9 mouse cellular contexts compared by ENCODE assay signal in the genomic region with DNA sequence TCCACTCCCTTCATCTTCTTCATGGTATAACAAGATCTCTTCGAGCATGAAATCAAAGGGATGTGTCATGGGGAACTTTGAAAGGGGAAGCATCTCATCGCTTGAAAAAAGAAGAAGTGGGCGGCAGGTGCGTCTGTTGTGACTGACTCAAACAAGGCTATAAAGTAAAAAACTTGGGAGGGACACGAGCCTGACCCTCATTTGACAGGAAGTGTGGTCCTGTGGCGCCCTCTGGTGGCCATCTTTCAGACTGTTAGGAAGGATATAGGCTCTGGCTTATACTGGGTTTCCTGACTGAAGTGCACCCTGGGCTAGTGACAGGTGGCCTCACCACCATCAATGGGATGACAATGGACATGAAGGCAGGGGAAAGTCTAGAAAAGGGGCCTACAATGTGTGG. TPM values are rescaled to one million over a fixed set of nuclear protein-coding genes. Genes with fewer than 3 reads are reported as not detected.
DNase-seq lines count a peak whose midpoint lies in the region; ATAC-seq and TF ChIP-seq lines count a peak whose summit lies in the region.
"Had no signal": no experiment of that assay in that cellular context is flagged by ENCODE, and none has a peak within 500 bp of the region (broad histone marks: within the 10 kb centered on the region; RNA-seq: fewer than 3 reads in every experiment).

No protein-coding gene starts in this region.

- no peaks in the 10 kb centered on the region for H3K9me3 ChIP-seq in lung, embryonic 14.5 days (ENCODE audit: low read depth, low read length)

- 12% methylated on average over 6 of the region's 6 CpGs for WGBS in lung, embryonic 14.5 days

- no peak overlapping the region for H3ac ChIP-seq in C2C12 (ENCODE audit: control insufficient read depth, insufficient read length, low read depth)

- no peaks in the 10 kb centered on the region for H3K79me2 ChIP-seq in C2C12 (ENCODE audit: control insufficient read depth, insufficient read depth)

- H3K36me3 ChIP-seq in C2C12 (ENCODE audit: control insufficient read depth, insufficient read depth): no peaks in the 10 kb centered on the region
- H3K36me3 ChIP-seq in lung, embryonic 14.5 days (ENCODE audit: insufficient read depth): no peaks in the 10 kb centered on the region

- no peaks in the 10 kb centered on the region for H3K4me1 ChIP-seq in lung, embryonic 14.5 days (ENCODE audit: insufficient read depth)

- H3K79me3 ChIP-seq in C2C12 (ENCODE audit: low read depth): no peaks in the 10 kb centered on the region

- H3K27ac ChIP-seq in lung, embryonic 14.5 days (ENCODE audit: low read depth): no peak overlapping the region

- TF ChIP-seq CTCF in C2C12 (IDR thresholded peaks at IDR 0.05; ENCODE audit: control insufficient read depth, insufficient read depth, insufficient read length): peak; percentile 76
- peak; percentile 91 for TF ChIP-seq CTCF in lung, embryonic 14.5 days (IDR thresholded peaks at IDR 0.05; ENCODE audit: low read depth)

- H3K27me3 ChIP-seq in C2C12 (ENCODE audit: control insufficient read depth, insufficient read depth, insufficient read length): no peaks in the 10 kb centered on the region
- H3K27me3 ChIP-seq in lung, embryonic 14.5 days (ENCODE audit: insufficient read depth, low read length): peaks cover 9% of the 10 kb centered on the region; the same call in 1 of the 2 replicates

- no peak overlapping the region for H3K4me2 ChIP-seq in lung, embryonic 14.5 days

- DNase-seq in cerebellum, postnatal 36 days: peak; percentile 81 to 87
- peak; percentile 95 to 96 for DNase-seq in kidney, postnatal 4 days
- peak; percentile 91 for DNase-seq in lung, embryonic 14.5 days
- DNase-seq in retina, adult 2 months (ENCODE audit: low read depth, low spot score): peak; percentile 40
- peak; percentile 60 to 70 for DNase-seq in thymus, postnatal 36 days

- no peak overlapping the region for H3K9ac ChIP-seq in lung, embryonic 14.5 days

- ATAC-seq in activated CD4-positive, CD25-positive, alpha-beta regulatory T cell, adult 4 months: peak; percentile 46
- peak; percentile 94 for ATAC-seq in granulocyte monocyte progenitor cell, adult 5-6 weeks (replicated peaks; ENCODE audit: poor library complexity, severe bottlenecking)
- no peak for ATAC-seq in lung, embryonic 14.5 days (ENCODE audit: insufficient read depth)

- no peak overlapping the region for H3K4me3 ChIP-seq in C2C12 (ENCODE audit: insufficient read depth, poor library complexity, severe bottlenecking)
- H3K4me3 ChIP-seq in lung, embryonic 14.5 days (ENCODE audit: low read depth, low read length): no peak overlapping the region

TF ChIP-seq in C2C12, 6 proteins besides CTCF, POLR2A, EP300 and RAD21:
- TF ChIP-seq FOSL1 (IDR thresholded peaks at IDR 0.05; ENCODE audit: insufficient read depth, low read length, poor library complexity, severe bottlenecking): no peak
- TF ChIP-seq CEBPB (IDR thresholded peaks at IDR 0.05; ENCODE audit: low read depth): no peak
- no peak for TF ChIP-seq MYOG (IDR thresholded peaks at IDR 0.05; ENCODE audit: control insufficient read depth, extremely low read depth, insufficient read length)
- no peak for TF ChIP-seq MYOD1 (IDR thresholded peaks at IDR 0.05; ENCODE audit: control insufficient read depth, insufficient read length, low read depth)
- no peak for TF ChIP-seq USF1 (IDR thresholded peaks at IDR 0.05; ENCODE audit: low read depth)
- TF ChIP-seq MAX (IDR thresholded peaks at IDR 0.05): no peak
TF ChIP-seq in C2C12: peak in this region for 0.

RNA-seq across cellular contexts. Expression of a gene that starts 6.5 kb away (rescaled TPM):
- polyA plus RNA-seq in C2C12 (2012; fragmentation: generic; extraction: Trizol): 2.5 TPM
- polyA plus RNA-seq in activated CD4-positive, CD25-positive, alpha-beta regulatory T cell, adult 4 months (2017; shearing (Covaris generic)): not detected
- not detected in 2 replicates for total RNA-seq in granulocyte monocyte progenitor cell, adult 5-6 weeks (2014; fragmentation: Nextera tagmentation)
- not detected in 2 replicates for total RNA-seq in granulocyte monocyte progenitor cell, adult 5-6 weeks (2017)
- polyA plus RNA-seq in lung, embryonic 14.5 days (2014; fragmentation: Nextera tagmentation; extraction: Ambion mirVana): not detected in 2 replicates

RNA-seq across cellular contexts. Expression of a gene that starts 10.5 kb away (rescaled TPM):
- not detected for polyA plus RNA-seq in C2C12 (2012; fragmentation: generic; extraction: Trizol)
- not detected for polyA plus RNA-seq in activated CD4-positive, CD25-positive, alpha-beta regulatory T cell, adult 4 months (2017; shearing (Covaris generic))
- not detected in 2 replicates for total RNA-seq in granulocyte monocyte progenitor cell, adult 5-6 weeks (2014; fragmentation: Nextera tagmentation)
- total RNA-seq in granulocyte monocyte progenitor cell, adult 5-6 weeks (2017): not detected in 2 replicates
- not detected in 2 replicates for polyA plus RNA-seq in lung, embryonic 14.5 days (2014; fragmentation: Nextera tagmentation; extraction: Ambion mirVana)
- polyA plus RNA-seq: gonadal fat pad, adult 2 months had no signal

RNA-seq across cellular contexts. Expression of a gene that starts 21.0 kb away (rescaled TPM):
- 0.06 TPM for polyA plus RNA-seq in C2C12 (2012; fragmentation: generic; extraction: Trizol)
- not detected for polyA plus RNA-seq in activated CD4-positive, CD25-positive, alpha-beta regulatory T cell, adult 4 months (2017; shearing (Covaris generic))
- total RNA-seq in granulocyte monocyte progenitor cell, adult 5-6 weeks (2014; fragmentation: Nextera tagmentation): not detected in 2 replicates
- not detected in 2 replicates for total RNA-seq in granulocyte monocyte progenitor cell, adult 5-6 weeks (2017)
- polyA plus RNA-seq in lung, embryonic 14.5 days (2014; fragmentation: Nextera tagmentation; extraction: Ambion mirVana): 0.46 and 0.61 TPM in 2 replicates

RNA-seq across cellular contexts. Expression of a gene that starts 29.5 kb away (rescaled TPM):
- polyA plus RNA-seq in C2C12 (2012; fragmentation: generic; extraction: Trizol): 9.2 TPM
- under 1 TPM in 1 of 2 experiments, not detected in 1; 0.66 TPM for polyA plus RNA-seq in activated CD4-positive, CD25-positive, alpha-beta regulatory T cell, adult 4 months (2017; shearing (Covaris generic))
- total RNA-seq in granulocyte monocyte progenitor cell, adult 5-6 weeks (2014; fragmentation: Nextera tagmentation): 3.8 and 5.7 TPM in 2 replicates
- 3.2 and 4.7 TPM in 2 replicates for total RNA-seq in granulocyte monocyte progenitor cell, adult 5-6 weeks (2017)
- 3.0 and 3.2 TPM in 2 replicates for polyA plus RNA-seq in lung, embryonic 14.5 days (2014; fragmentation: Nextera tagmentation; extraction: Ambion mirVana)

Comparison
In these comparisons a context has a peak if more than half of its experiments do, and no peak if none do; other contexts are left out.
1. DNase-seq: peak in every context shown above with its lines; median percentile 96 in kidney, postnatal 4 days; 91 in lung, embryonic 14.5 days; 84 in cerebellum, postnatal 36 days; 65 in thymus, postnatal 36 days; 40 in retina, adult 2 months.